Mouse (Mus musculus) brain, embryonic 14.5 days (tissue): ENCODE results near the gene Gm4498. TPM values are rescaled to one million over a fixed set of nuclear protein-coding genes. Genes with fewer than 3 reads are reported as not detected.
"Not testable (repeated sequence)": the region's sequence is repeated elsewhere in the genome, so short reads cannot be mapped to it uniquely, and the experiment has no call there.

Source experiments
- DNase-seq: peaks from one replicate; pipeline ENCODE4 v3.0.0-alpha.2; 2011; ENCODE audit warnings: low read depth
- polyA plus RNA-seq: library from polyadenylated mRNA; depleted of rRNA; stranded (reverse); fragments of >200 nt; gene quantifications from 2 replicates; pipeline ENCODE4 v1.2.3, GENCODE M21; 2012; rRNA removed

The Gm4498 gene
- not detected in 2 replicates for polyA plus RNA-seq

GRCm38 (mm10) chr7:20233728-20234127 lies at the start of gene Gm4498:
Gene Gm4498 (minus strand): TSS chr7:20233828.
- DNase-seq: not testable (repeated sequence)

- not testable (repeated sequence) for DNase-seq
Observed at GRCm38 (mm10) chr7:20262734-20263133, 29.1 kb upstream of the Gm4498 start, which contains the start of gene Gm5890. Gene Gm5890 (minus strand): TSS chr7:20262834.

- not testable (repeated sequence) for DNase-seq
Observed at GRCm38 (mm10) chr7:20205507-20205906, 28.1 kb downstream of the Gm4498 start, which contains the start of gene Gm6164. Gene Gm6164 (minus strand): TSS chr7:20205607.

- DNase-seq: not testable (repeated sequence)
Observed at GRCm38 (mm10) chr7:20193410-20193809, 40.2 kb downstream of the Gm4498 start, which contains the start of gene Vmn1r95. Gene Vmn1r95 (plus strand): TSS chr7:20193710.

Other genes starting within 250 kb of the Gm4498 start
- gene Nlrp9b, start 242.4 kb downstream of the Gm4498 start, polyA plus RNA-seq: not detected in 2 replicates
- not detected in 2 replicates for gene Vmn1r91, start 134.1 kb downstream of the Gm4498 start, polyA plus RNA-seq
- not detected in 2 replicates for gene Gm16442, start 111.2 kb downstream of the Gm4498 start, polyA plus RNA-seq
- not detected in 2 replicates for gene Vmn1r93, start 94.7 kb downstream of the Gm4498 start, polyA plus RNA-seq
- gene Vmn1r94, start 65.5 kb downstream of the Gm4498 start, polyA plus RNA-seq: not detected in 2 replicates
- gene Vmn1r95, start 40.1 kb downstream of the Gm4498 start, polyA plus RNA-seq: not detected in 2 replicates
- not detected in 2 replicates for gene Gm6164, start 28.2 kb downstream of the Gm4498 start, polyA plus RNA-seq
- gene Gm5890, start 29.0 kb upstream of the Gm4498 start, polyA plus RNA-seq: not detected in 2 replicates
- gene Gm4133, start 100.2 kb upstream of the Gm4498 start, polyA plus RNA-seq: not detected in 2 replicates
- gene Gm5728, start 141.6 kb upstream of the Gm4498 start, polyA plus RNA-seq: not detected in 2 replicates
- not detected in 2 replicates for gene Vmn1r100, start 184.1 kb upstream of the Gm4498 start, polyA plus RNA-seq
- gene Vmn1r101, start 208.8 kb upstream of the Gm4498 start, polyA plus RNA-seq: not detected in 2 replicates
- not detected in 2 replicates for gene Gm10670, start 241.1 kb upstream of the Gm4498 start, polyA plus RNA-seq